Mouse (Mus musculus) limb, embryonic 15.5 days (tissue): Measurements from ENCODE around the gene 5830411N06Rik. TPM values are rescaled to one million over a fixed set of nuclear protein-coding genes. Genes with fewer than 3 reads are reported as not detected.

Source experiments
- polyA plus RNA-seq: library from polyadenylated mRNA; unstranded; fragments of >200 nt; fragmentation: Nextera tagmentation; extraction: Ambion mirVana; gene quantifications from 2 replicates; pipeline ENCODE4 v1.2.1, GENCODE M21; 2015

The 5830411N06Rik gene
- polyA plus RNA-seq, 1 experiment from 2014 or later = not detected

Other genes with a start within 250 kb of the 5830411N06Rik start
- gene Zfp511, start 210.9 kb upstream of the 5830411N06Rik start, polyA plus RNA-seq = 36.9 and 37.2 TPM in 2 replicates
- gene Tubgcp2, start 210.6 kb upstream of the 5830411N06Rik start, polyA plus RNA-seq = 50.6 and 51.9 TPM in 2 replicates
- gene Msx3, start 198.2 kb upstream of the 5830411N06Rik start, polyA plus RNA-seq = not detected in 2 replicates
- gene Caly, start 164.7 kb upstream of the 5830411N06Rik start, polyA plus RNA-seq = 0.55 and 1.2 TPM in 2 replicates
- 0.41 TPM in 1 of 2 replicates, not detected in the other for gene Prap1, start 153.9 kb upstream of the 5830411N06Rik start, polyA plus RNA-seq
- 21.4 and 22.3 TPM in 2 replicates for gene Fuom, start 144.8 kb upstream of the 5830411N06Rik start, polyA plus RNA-seq
- gene Paox, start 131.5 kb upstream of the 5830411N06Rik start, polyA plus RNA-seq = 17.7 and 18.4 TPM in 2 replicates
- gene Echs1, start 130.8 kb upstream of the 5830411N06Rik start, polyA plus RNA-seq = 130 and 141 TPM in 2 replicates
- gene Mtg1, start 109.7 kb upstream of the 5830411N06Rik start, polyA plus RNA-seq = 20.6 and 21.9 TPM in 2 replicates
- gene Sprn, start 92.4 kb upstream of the 5830411N06Rik start, polyA plus RNA-seq = 0.27 and 0.36 TPM in 2 replicates
- not detected in 2 replicates for gene Olfr522, start 82.5 kb upstream of the 5830411N06Rik start, polyA plus RNA-seq
- not detected in 2 replicates for gene Olfr523, start 74.1 kb upstream of the 5830411N06Rik start, polyA plus RNA-seq
- not detected in 2 replicates for gene Olfr524, start 41.3 kb upstream of the 5830411N06Rik start, polyA plus RNA-seq
- 0.11 TPM in 1 of 2 replicates, not detected in the other for gene Cd163l1, start 29.0 kb upstream of the 5830411N06Rik start, polyA plus RNA-seq
- not detected in 2 replicates for gene Olfr525, start 73.6 kb downstream of the 5830411N06Rik start, polyA plus RNA-seq
- not detected in 2 replicates for gene Olfr527, start 86.7 kb downstream of the 5830411N06Rik start, polyA plus RNA-seq
- not detected in 2 replicates for gene Olfr60, start 114.4 kb downstream of the 5830411N06Rik start, polyA plus RNA-seq
- not detected in 2 replicates for gene Olfr530, start 129.0 kb downstream of the 5830411N06Rik start, polyA plus RNA-seq
- gene Olfr531, start 155.6 kb downstream of the 5830411N06Rik start, polyA plus RNA-seq = not detected in 2 replicates
- not detected in 2 replicates for gene Olfr532, start 174.4 kb downstream of the 5830411N06Rik start, polyA plus RNA-seq
- not detected in 2 replicates for gene Olfr533, start 216.1 kb downstream of the 5830411N06Rik start, polyA plus RNA-seq
- gene Olfr535, start 236.9 kb downstream of the 5830411N06Rik start, polyA plus RNA-seq = not detected in 2 replicates